Mouse (Mus musculus) lung, adult 2 months (tissue): ENCODE data around the gene Osgep. TPM values are rescaled to one million over a fixed set of nuclear protein-coding genes. Genes with fewer than 3 reads are reported as not detected.
A peak's percentile ranks its signal among the peaks of the same experiment; 100 is the strongest.
"Not testable (repeated sequence)": the region's sequence is repeated elsewhere in the genome, so short reads cannot be mapped to it uniquely, and the experiment has no call there.

ENCODE experiments used
- DNase-seq: peaks from one replicate; pipeline ENCODE4 v3.0.0; 2022
- H3K4me1 ChIP-seq: fragments of 200-500 bp; 2 replicates; pipeline ENCODE4 v1.6.1; 2011; ENCODE audit warnings: low read length; ENCODE audit not compliant: control insufficient read depth, insufficient read depth
- H3K4me3 ChIP-seq: fragments of 200-500 bp; replicated peaks from 2 replicates; pipeline ENCODE3; 2011; ENCODE audit warnings: low read depth, mild to moderate bottlenecking, control low read depth, low read length; ENCODE audit errors: extremely low read depth
- CTCF ChIP-seq: fragments of 200-500 bp; IDR thresholded peaks from 2 replicates; pipeline ENCODE4 v1.5.1; 2011; ENCODE audit warnings: mild to moderate bottlenecking, low read length, control low read depth; ENCODE audit not compliant: insufficient read depth
- POLR2A ChIP-seq: fragments of 200-500 bp; IDR thresholded peaks from 2 replicates; pipeline ENCODE4 v1.6.1; 2011; ENCODE audit warnings: low read depth, mild to moderate bottlenecking, control low read depth, low read length, borderline replicate concordance; ENCODE audit errors: extremely low read depth
- WGBS: fragments of 180-500 bp; shearing (Covaris S2); methylation state at CpG from one replicate; pipeline ENCODE4 v1.1.7; 2018; 5-methylcytosine and 5-hydroxymethylcytosine counted together
- polyA plus RNA-seq: library from polyadenylated mRNA; depleted of rRNA; stranded (reverse); fragments of >200 nt; gene quantifications from 2 replicates; pipeline ENCODE4 v1.2.3, GENCODE M21; 2012

Gene Osgep
- polyA plus RNA-seq, 1 experiment, result 104 TPM

DNA sequence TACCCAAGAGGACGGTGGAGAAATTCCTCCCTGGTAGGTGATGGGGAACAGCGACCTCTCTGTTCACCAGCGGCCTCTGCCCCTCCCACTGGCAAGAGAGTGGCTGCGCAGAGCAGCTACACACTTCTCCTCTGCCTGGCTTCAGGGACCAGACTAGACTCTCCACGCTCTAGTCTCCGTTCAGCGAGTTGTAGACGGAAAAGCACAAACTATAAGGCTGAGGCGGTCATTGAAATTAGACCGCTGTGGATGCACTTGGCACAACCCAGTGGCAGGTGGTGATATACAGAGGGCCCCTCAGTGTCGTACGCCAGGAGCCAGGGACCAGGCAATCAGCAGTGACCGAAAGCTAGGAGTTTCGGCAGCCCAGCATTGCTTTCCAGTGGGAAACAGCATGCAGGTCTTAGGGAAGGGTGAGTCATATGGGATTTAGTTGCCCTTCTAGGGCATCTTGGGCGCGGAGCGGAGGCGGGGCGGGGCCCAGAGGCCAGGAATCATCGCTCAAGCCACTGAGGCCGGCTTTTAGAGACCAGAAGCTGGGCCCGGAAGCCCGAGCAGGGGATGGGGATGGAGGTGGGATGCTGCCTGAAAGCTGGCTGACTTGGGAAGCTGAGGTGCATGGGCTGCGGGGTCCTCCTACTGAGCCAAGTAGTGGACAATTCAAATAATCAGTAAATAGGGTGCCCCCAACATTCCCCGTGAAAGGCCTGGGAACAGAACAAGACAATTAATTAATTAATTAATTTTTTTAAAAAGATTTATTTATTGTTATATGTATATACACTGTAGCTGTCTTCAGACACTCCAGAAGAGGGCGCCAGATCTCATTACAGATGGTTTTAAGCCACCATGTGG is 20.5 kb downstream of the Osgep start:
- no peak for DNase-seq
- 13% methylated on average over 26 of the region's 26 CpGs for WGBS
- Histone ChIP-seq H3K4me1 (peaks cover 5% of the 10 kb centered on the region), H3K4me3 (peak overlapping the region; percentile 56)
- TF ChIP-seq CTCF, result peak; percentile 61
- peak; percentile 46; the same call in 1 of the 2 replicates for TF ChIP-seq POLR2A

- not testable (repeated sequence) for DNase-seq, H3K4me3 ChIP-seq, H3K4me1 ChIP-seq
- 88% methylated on average over 2 of the region's 2 CpGs for WGBS
Measured at GRCm38 (mm10) chr14:50897992-50898391, 26.7 kb downstream of the Osgep start.

DNA sequence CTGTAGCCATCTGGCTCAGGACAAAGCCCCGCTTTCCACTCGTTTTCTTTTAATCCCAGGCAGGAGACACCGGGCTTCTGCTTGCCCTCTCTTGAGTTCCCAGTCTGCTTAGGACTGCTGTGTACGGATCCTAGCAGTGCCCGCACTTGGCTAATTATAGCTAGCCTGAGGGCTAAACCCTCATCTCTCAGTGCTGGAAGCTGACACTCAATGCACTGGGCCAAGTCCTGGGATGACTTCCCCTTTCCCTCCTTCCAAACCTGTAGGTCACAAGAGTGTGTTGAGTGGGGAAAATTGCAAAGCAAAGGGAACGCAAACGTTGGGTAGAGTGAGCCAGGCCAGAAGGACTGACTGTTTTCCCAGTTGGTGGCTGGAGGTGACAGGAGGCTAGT is 27.3 kb downstream of the Osgep start, which contains the start of gene Klhl33:
Gene Klhl33 (minus strand): TSS at position 134 of the 392 bp plus-strand sequence.
- TF ChIP-seq POLR2A (no peak), CTCF (no peak)
- WGBS, result 52% methylated on average over 7 of the region's 7 CpGs
- Histone ChIP-seq H3K4me3 (peak within 1 kb of the TSS; percentile 53), H3K4me1 (peaks cover 7% of the 10 kb centered on the region; the same call in 1 of the 2 replicates)
- DNase-seq, result peak; percentile 12

- TF ChIP-seq CTCF, result no peak
- TF ChIP-seq POLR2A, result no peak
- Histone ChIP-seq H3K4me3 (peak overlapping the region; percentile 53), H3K4me1 (peaks cover 7% of the 10 kb centered on the region; the same call in 1 of the 2 replicates)
- DNase-seq, result peak; percentile 15
- WGBS, result 31% methylated on average over 23 of the region's 23 CpGs
Measured at GRCm38 (mm10) chr14:50896747-50897373, 27.8 kb downstream of the Osgep start.

DNA sequence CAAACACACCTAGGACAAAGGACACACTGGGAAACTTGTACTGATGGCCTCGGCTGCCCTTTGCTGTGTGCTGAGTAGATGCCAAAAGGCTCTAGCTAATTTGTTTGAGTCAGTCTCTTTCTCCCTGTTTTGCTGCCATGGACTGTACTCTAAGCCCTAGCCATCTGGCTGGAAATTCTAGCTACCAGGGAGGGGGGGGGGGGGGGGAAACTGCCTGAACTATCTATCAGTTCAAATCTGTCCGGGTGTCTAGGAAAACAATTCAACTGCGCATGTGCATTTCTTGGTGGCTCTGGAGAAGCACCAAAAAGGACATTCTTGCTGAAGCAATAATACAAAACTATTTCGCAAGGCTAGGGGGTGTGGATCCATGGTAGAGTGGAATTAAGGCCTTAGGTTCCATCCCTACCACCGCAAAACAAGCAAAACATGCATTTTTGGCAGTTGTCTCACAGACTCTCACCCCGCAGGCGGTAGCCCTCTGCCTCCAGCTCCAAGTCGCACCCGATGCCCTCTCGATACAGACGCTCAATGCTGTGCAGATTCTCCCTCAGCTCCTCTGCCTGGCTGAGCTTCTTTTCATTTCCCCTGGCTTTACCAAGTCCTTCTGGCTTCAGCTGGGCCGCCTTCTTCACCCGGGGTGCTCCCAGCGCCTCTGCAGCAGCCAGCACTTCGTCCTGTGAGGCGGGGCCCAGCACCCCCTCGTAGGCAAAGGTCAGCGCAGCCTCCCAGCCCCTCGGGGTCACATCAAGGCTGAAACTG is 28.5 kb downstream of the Osgep start:
- TF ChIP-seq POLR2A, result no peak
- Histone ChIP-seq H3K4me1 (peaks cover 7% of the 10 kb centered on the region; the same call in 1 of the 2 replicates), H3K4me3 (peak overlapping the region; percentile 53)
- peak; percentile 48 for DNase-seq
- 18% methylated on average over 19 of the region's 19 CpGs for WGBS

GRCm38 (mm10) chr14:50895407-50895806 is 29.3 kb downstream of the Osgep start:
- Histone ChIP-seq H3K4me1 (peaks cover 7% of the 10 kb centered on the region; the same call in 1 of the 2 replicates), H3K4me3 (no peak overlapping the region)
- no peak for DNase-seq
- no peak for TF ChIP-seq POLR2A

GRCm38 (mm10) chr14:50892541-50893459 is 31.9 kb downstream of the Osgep start:
- Histone ChIP-seq H3K4me3 (no peak overlapping the region), H3K4me1 (peaks cover 7% of the 10 kb centered on the region; the same call in 1 of the 2 replicates)
- no peak for TF ChIP-seq POLR2A
- no peak for TF ChIP-seq CTCF
- WGBS, result 46% methylated on average over 22 of the region's 22 CpGs
- DNase-seq, result peak; percentile 36

GRCm38 (mm10) chr14:50892091-50892490 is 32.6 kb downstream of the Osgep start:
- WGBS, result 67% methylated on average over 7 of the region's 7 CpGs
- Histone ChIP-seq H3K4me3 (no peak overlapping the region), H3K4me1 (peaks cover 7% of the 10 kb centered on the region; the same call in 1 of the 2 replicates)
- TF ChIP-seq CTCF, result no peak
- TF ChIP-seq POLR2A, result no peak
- no peak for DNase-seq

GRCm38 (mm10) chr14:50891621-50892020 is 33.1 kb downstream of the Osgep start:
- TF ChIP-seq CTCF, result no peak
- TF ChIP-seq POLR2A, result no peak
- WGBS, result 96% methylated on average over 8 of the region's 8 CpGs

More at GRCm38 (mm10) chr14:50891621-50892020, 33.1 kb downstream of the Osgep start:
- DNase-seq, result no peak
- Histone ChIP-seq H3K4me1 (peaks cover 7% of the 10 kb centered on the region; the same call in 1 of the 2 replicates), H3K4me3 (no peak overlapping the region)
